Mouse (Mus musculus) C2C12 (cell line): ENCODE results near the gene Lingo3.

ENCODE experiments used
- CEBPB ChIP-seq: IDR thresholded peaks from one replicate; pipeline ENCODE4 v1.6.1; 2011; ENCODE audit warnings: low read depth, mild to moderate bottlenecking, control low read depth, moderate library complexity
- CTCF ChIP-seq: IDR thresholded peaks from one replicate; pipeline ENCODE4 v1.5.1; 2011; ENCODE audit not compliant: control insufficient read depth, insufficient read depth, insufficient read length
- FOSL1 ChIP-seq: IDR thresholded peaks from one replicate; pipeline ENCODE4 v1.8.0; 2011; ENCODE audit warnings: mild to moderate bottlenecking, low read length; ENCODE audit not compliant: poor library complexity, insufficient read depth, severe bottlenecking
- MAX ChIP-seq: IDR thresholded peaks from one replicate; pipeline ENCODE4 v1.6.1; 2011; ENCODE audit warnings: mild to moderate bottlenecking, control low read depth
- MYOD1 ChIP-seq: IDR thresholded peaks from one replicate; pipeline ENCODE4 v1.6.1; 2011; ENCODE audit warnings: low read depth; ENCODE audit not compliant: control insufficient read depth, insufficient read length
- MYOG ChIP-seq: IDR thresholded peaks from one replicate; pipeline ENCODE4 v1.6.1; 2011; ENCODE audit not compliant: control insufficient read depth, insufficient read length; ENCODE audit errors: extremely low read depth
- USF1 ChIP-seq: IDR thresholded peaks from one replicate; pipeline ENCODE4 v1.6.1; 2011; ENCODE audit warnings: low read depth, mild to moderate bottlenecking, control low read depth, moderate library complexity

GRCm38 (mm10) chr10:80813366-80813765, 30.5 kb downstream of the Lingo3 start, which contains the start of gene Jsrp1:
- no peak for TF ChIP-seq CTCF
- peak; percentile 90 for TF ChIP-seq MYOD1
- TF ChIP-seq USF1 = no peak
- no peak for TF ChIP-seq MAX
- TF ChIP-seq MYOG = no peak
- no peak for TF ChIP-seq CEBPB
- TF ChIP-seq FOSL1 = no peak
